Mouse (Mus musculus): ENCODE results near the gene Sipa1l1. TPM values are rescaled to one million over a fixed set of nuclear protein-coding genes. Genes with fewer than 3 reads are reported as not detected.
A peak's percentile ranks its signal among the peaks of the same experiment; 100 is the strongest.

The Sipa1l1 gene
- total and polyA plus RNA-seq, 2 experiments from 2014 or later: 7.0 to 17.1 TPM

GRCm38 (mm10) chr12:82151019-82151418 lies 18.1 kb upstream of the Sipa1l1 start:
- Histone ChIP-seq H3K9ac (replicated peaks; ENCODE audit: low read depth, low read length) (no peak overlapping the region), H3K27ac (ENCODE audit: low read depth) (no peak overlapping the region), H3K9me3 (replicated peaks; ENCODE audit: control insufficient read depth, low read length) (no peaks in the 10 kb centered on the region), H3K4me2 (ENCODE audit: low read depth, low read length) (no peak overlapping the region), H3K4me3 (ENCODE audit: low read depth, low read length) (no peak overlapping the region), H3K27me3 (ENCODE audit: control insufficient read depth, insufficient read depth, low read length) (no peaks in the 10 kb centered on the region), H3K4me1 (ENCODE audit: control insufficient read depth, insufficient read depth) (no peaks in the 10 kb centered on the region; the same call in 1 of the 2 replicates), H3K36me3 (replicated peaks; ENCODE audit: control insufficient read depth, insufficient read depth, low read length) (no peaks in the 10 kb centered on the region)
- 53% methylated on average over 2 of the region's 2 CpGs for WGBS
- ATAC-seq (ENCODE audit: insufficient read depth, low read depth) (no peak), DNase-seq (ENCODE audit: low spot score) (no peak)
- TF ChIP-seq CTCF (IDR thresholded peaks at IDR 0.05; ENCODE audit: low read depth): no peak
- no peak for TF ChIP-seq EP300 (IDR thresholded peaks at IDR 0.05; ENCODE audit: low read depth)

GRCm38 (mm10) chr12:82154527-82154926 lies 14.6 kb upstream of the Sipa1l1 start:
- Histone ChIP-seq H3K4me2 (ENCODE audit: low read depth, low read length) (no peak overlapping the region), H3K36me3 (replicated peaks; ENCODE audit: control insufficient read depth, insufficient read depth, low read length) (no peaks in the 10 kb centered on the region), H3K27me3 (ENCODE audit: control insufficient read depth, insufficient read depth, low read length) (no peaks in the 10 kb centered on the region), H3K4me3 (ENCODE audit: low read depth, low read length) (no peak overlapping the region), H3K9ac (replicated peaks; ENCODE audit: low read depth, low read length) (no peak overlapping the region), H3K27ac (ENCODE audit: low read depth) (no peak overlapping the region), H3K4me1 (ENCODE audit: control insufficient read depth, insufficient read depth) (no peaks in the 10 kb centered on the region; the same call in 1 of the 2 replicates), H3K9me3 (replicated peaks; ENCODE audit: control insufficient read depth, low read length) (no peaks in the 10 kb centered on the region)
- ATAC-seq (ENCODE audit: insufficient read depth, low read depth) (no peak), DNase-seq (ENCODE audit: low spot score) (no peak)
- no peak for TF ChIP-seq CTCF (IDR thresholded peaks at IDR 0.05; ENCODE audit: low read depth)
- no peak for TF ChIP-seq EP300 (IDR thresholded peaks at IDR 0.05; ENCODE audit: low read depth)
- WGBS: 81% methylated on average over 4 of the region's 4 CpGs

GRCm38 (mm10) chr12:82158516-82158915 lies 10.6 kb upstream of the Sipa1l1 start:
- Histone ChIP-seq H3K27ac (ENCODE audit: low read depth) (no peak overlapping the region), H3K4me1 (ENCODE audit: control insufficient read depth, insufficient read depth) (no peaks in the 10 kb centered on the region), H3K9me3 (replicated peaks; ENCODE audit: control insufficient read depth, low read length) (no peaks in the 10 kb centered on the region), H3K9ac (replicated peaks; ENCODE audit: low read depth, low read length) (no peak overlapping the region), H3K4me2 (ENCODE audit: low read depth, low read length) (no peak overlapping the region), H3K27me3 (ENCODE audit: control insufficient read depth, insufficient read depth, low read length) (no peaks in the 10 kb centered on the region), H3K4me3 (ENCODE audit: low read depth, low read length) (no peak overlapping the region), H3K36me3 (replicated peaks; ENCODE audit: control insufficient read depth, insufficient read depth, low read length) (no peaks in the 10 kb centered on the region)
- ATAC-seq (ENCODE audit: insufficient read depth, low read depth): no peak
- TF ChIP-seq CTCF (IDR thresholded peaks at IDR 0.05; ENCODE audit: low read depth): no peak
- DNase-seq (ENCODE audit: low spot score): no peak
- WGBS: 93% methylated on average over 16 of the region's 16 CpGs

- H3K9me3 ChIP-seq (replicated peaks; ENCODE audit: control insufficient read depth, low read length): no peaks in the 10 kb centered on the region
- no peak overlapping the region for H3K4me2 ChIP-seq (ENCODE audit: low read depth, low read length)
- no peaks in the 10 kb centered on the region for H3K4me1 ChIP-seq (ENCODE audit: control insufficient read depth, insufficient read depth)
- no peak overlapping the region for H3K9ac ChIP-seq (replicated peaks; ENCODE audit: low read depth, low read length)
- DNase-seq (ENCODE audit: low spot score) (no peak), ATAC-seq (ENCODE audit: insufficient read depth, low read depth) (no peak)
- no peaks in the 10 kb centered on the region for H3K27me3 ChIP-seq (ENCODE audit: control insufficient read depth, insufficient read depth, low read length)
- H3K27ac ChIP-seq (ENCODE audit: low read depth): no peak overlapping the region
- over 99% methylated on average over 3 of the region's 3 CpGs for WGBS
- TF ChIP-seq CTCF (IDR thresholded peaks at IDR 0.05; ENCODE audit: low read depth): no peak
- no peak for TF ChIP-seq EP300 (IDR thresholded peaks at IDR 0.05; ENCODE audit: low read depth)
- H3K4me3 ChIP-seq (ENCODE audit: low read depth, low read length): no peak overlapping the region
- no peaks in the 10 kb centered on the region for H3K36me3 ChIP-seq (replicated peaks; ENCODE audit: control insufficient read depth, insufficient read depth, low read length)
These were observed 9.7 kb upstream of the Sipa1l1 start for GRCm38 (mm10) chr12:82159372-82159771.

DNA sequence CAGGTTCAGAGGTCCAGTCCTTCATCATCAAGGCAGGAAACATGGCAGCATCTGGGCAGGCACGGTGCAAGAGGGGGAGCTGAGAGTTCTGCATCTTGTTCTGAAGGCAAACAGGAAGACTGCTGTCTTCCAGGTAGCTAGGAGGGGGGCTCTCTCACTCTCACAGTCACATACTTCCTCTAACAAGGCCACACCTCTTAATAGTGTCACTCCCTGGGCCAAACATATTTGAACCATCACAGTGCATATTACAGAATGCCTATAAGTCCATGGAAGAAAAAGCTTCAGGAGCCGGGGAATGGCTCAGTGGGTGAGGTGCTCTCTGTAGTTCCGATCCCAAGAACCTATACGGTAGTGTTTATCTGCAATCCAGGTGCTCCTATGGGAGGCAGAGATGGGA lies 3.5 kb upstream of the Sipa1l1 start:
- no peak for DNase-seq (ENCODE audit: low spot score)
- Histone ChIP-seq H3K9me3 (replicated peaks; ENCODE audit: control insufficient read depth, low read length) (no peaks in the 10 kb centered on the region), H3K4me1 (ENCODE audit: control insufficient read depth, insufficient read depth) (peaks cover 4% of the 10 kb centered on the region; the same call in 1 of the 2 replicates), H3K27me3 (ENCODE audit: control insufficient read depth, insufficient read depth, low read length) (no peaks in the 10 kb centered on the region), H3K4me3 (ENCODE audit: low read depth, low read length) (no peak overlapping the region), H3K4me2 (ENCODE audit: low read depth, low read length) (no peak overlapping the region), H3K27ac (ENCODE audit: low read depth) (no peak overlapping the region), H3K9ac (replicated peaks; ENCODE audit: low read depth, low read length) (no peak overlapping the region), H3K36me3 (replicated peaks; ENCODE audit: control insufficient read depth, insufficient read depth, low read length) (no peaks in the 10 kb centered on the region)
- no peak for TF ChIP-seq EP300 (IDR thresholded peaks at IDR 0.05; ENCODE audit: low read depth)
- no peak for TF ChIP-seq CTCF (IDR thresholded peaks at IDR 0.05; ENCODE audit: low read depth)
- ATAC-seq (ENCODE audit: insufficient read depth, low read depth): no peak
- WGBS: 70% methylated on average over 4 of the region's 4 CpGs

DNA sequence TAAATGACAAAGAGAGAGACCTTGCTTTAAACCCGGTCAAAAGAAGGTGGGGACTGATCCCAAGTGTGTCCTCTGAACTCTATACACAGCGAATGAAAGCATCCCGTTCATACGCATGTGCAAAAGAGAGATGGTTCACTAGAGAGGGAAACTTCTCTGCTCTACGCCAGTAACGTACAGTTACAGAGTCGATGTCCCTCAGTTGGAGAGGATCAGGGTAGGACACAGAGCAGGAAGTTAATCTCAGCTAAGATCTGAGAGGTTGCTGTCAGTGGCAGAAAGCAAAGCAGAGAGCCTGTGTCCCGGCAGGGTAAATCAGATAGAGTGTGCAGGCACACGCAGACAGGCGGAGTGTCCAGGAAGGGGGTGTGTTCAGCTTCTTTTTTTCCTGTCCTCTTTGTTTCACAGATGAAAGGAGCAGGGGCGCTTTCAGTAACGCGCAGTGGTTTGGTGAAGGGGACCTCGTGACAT lies 3.0 kb upstream of the Sipa1l1 start:
- ATAC-seq (ENCODE audit: insufficient read depth, low read depth) (no peak), DNase-seq (ENCODE audit: low spot score) (no peak)
- Histone ChIP-seq H3K9ac (replicated peaks; ENCODE audit: low read depth, low read length) (no peak overlapping the region), H3K9me3 (replicated peaks; ENCODE audit: control insufficient read depth, low read length) (no peaks in the 10 kb centered on the region), H3K4me2 (ENCODE audit: low read depth, low read length) (peak overlapping the region; percentile 30), H3K36me3 (replicated peaks; ENCODE audit: control insufficient read depth, insufficient read depth, low read length) (no peaks in the 10 kb centered on the region), H3K4me1 (ENCODE audit: control insufficient read depth, insufficient read depth) (peaks cover 4% of the 10 kb centered on the region; the same call in 1 of the 2 replicates), H3K27me3 (ENCODE audit: control insufficient read depth, insufficient read depth, low read length) (no peaks in the 10 kb centered on the region), H3K27ac (ENCODE audit: low read depth) (no peak overlapping the region), H3K4me3 (ENCODE audit: low read depth, low read length) (no peak overlapping the region)
- no peak for TF ChIP-seq EP300 (IDR thresholded peaks at IDR 0.05; ENCODE audit: low read depth)
- TF ChIP-seq CTCF (IDR thresholded peaks at IDR 0.05; ENCODE audit: low read depth): no peak
- WGBS: 37% methylated on average over 14 of the region's 14 CpGs
